Mouse (Mus musculus) E14TG2a.4 (cell line): ENCODE results near the gene Lrtm2.

Experiments
- H3K27me3 ChIP-seq: 2 replicates; pipeline ENCODE4 v1.6.1; 2014; ENCODE audit warnings: low read length, control low read depth; ENCODE audit not compliant: insufficient read depth
- H3K36me3 ChIP-seq: 2 replicates; pipeline ENCODE4 v1.6.1; 2014; ENCODE audit warnings: low read length, control low read depth; ENCODE audit not compliant: insufficient read depth
- H3K4me1 ChIP-seq: replicated peaks from 2 replicates; pipeline ENCODE4 v1.6.1; 2014; ENCODE audit warnings: low read depth, low read length, control low read depth
- H3K4me3 ChIP-seq: replicated peaks from 2 replicates; pipeline ENCODE4 v1.5.1; 2014; ENCODE audit warnings: mild to moderate bottlenecking, low read length
- H3K9me3 ChIP-seq: 2 replicates; pipeline ENCODE4 v1.6.1; 2014; ENCODE audit warnings: low read length, control low read depth
- CTCF ChIP-seq: conservative IDR thresholded peaks from 2 replicates; pipeline ENCODE4 v1.5.1; 2014; ENCODE audit warnings: low read length
- NANOG ChIP-seq: IDR thresholded peaks from 2 replicates; pipeline ENCODE4 v1.6.1; 2014; ENCODE audit warnings: borderline replicate concordance, low read length, mixed read lengths
- POU5F1 ChIP-seq: IDR thresholded peaks from 2 replicates; pipeline ENCODE4 v1.6.1; 2014; ENCODE audit warnings: low read length, borderline replicate concordance

Lrtm2 gene

DNA sequence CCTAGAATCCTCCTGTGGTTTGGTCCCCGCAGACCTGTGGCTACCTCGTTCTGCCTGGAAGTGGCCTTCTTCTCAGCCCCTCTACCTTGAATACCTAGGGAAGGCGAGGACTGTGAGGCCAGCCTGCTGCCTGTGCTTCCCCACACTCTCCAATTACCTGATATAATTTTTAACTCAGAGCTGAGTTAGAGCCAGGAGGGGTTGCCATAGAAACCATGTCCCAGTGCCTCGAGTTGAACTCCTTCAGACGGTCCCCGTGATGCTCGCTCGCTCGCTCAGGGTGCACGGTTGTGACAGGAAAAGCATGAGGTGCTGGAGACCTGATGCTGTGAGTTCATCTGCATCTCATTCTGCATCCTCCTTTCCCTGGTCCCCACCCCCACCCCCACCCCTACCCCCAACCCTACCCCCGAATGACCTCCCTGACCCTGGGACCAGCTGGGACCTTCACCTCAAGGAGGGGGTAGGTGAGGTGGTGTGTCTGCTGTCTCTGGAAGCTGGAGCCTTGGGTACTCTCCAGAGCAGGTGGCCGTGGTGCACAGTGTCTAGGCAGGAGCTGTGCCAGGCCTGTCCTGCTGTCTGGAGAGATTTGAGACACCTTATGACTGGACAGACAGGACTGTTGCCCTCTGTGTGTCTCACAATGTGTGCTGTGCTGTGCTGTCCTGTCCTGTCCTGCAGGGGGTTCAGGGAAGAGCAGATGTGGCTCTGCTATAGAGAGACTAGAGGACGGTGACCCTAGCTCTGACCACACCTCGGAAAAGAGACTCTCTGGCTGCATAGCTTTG, 16.8 kb downstream of the Lrtm2 start:
- Histone ChIP-seq H3K9me3 (no peaks in the 10 kb centered on the region), H3K4me1 (peaks cover 40% of the 10 kb centered on the region), H3K4me3 (no peak overlapping the region), H3K27me3 (peaks cover 49% of the 10 kb centered on the region), H3K36me3 (no peaks in the 10 kb centered on the region)
- TF ChIP-seq POU5F1 = no peak
- no peak for TF ChIP-seq NANOG
- TF ChIP-seq CTCF = no peak

DNA sequence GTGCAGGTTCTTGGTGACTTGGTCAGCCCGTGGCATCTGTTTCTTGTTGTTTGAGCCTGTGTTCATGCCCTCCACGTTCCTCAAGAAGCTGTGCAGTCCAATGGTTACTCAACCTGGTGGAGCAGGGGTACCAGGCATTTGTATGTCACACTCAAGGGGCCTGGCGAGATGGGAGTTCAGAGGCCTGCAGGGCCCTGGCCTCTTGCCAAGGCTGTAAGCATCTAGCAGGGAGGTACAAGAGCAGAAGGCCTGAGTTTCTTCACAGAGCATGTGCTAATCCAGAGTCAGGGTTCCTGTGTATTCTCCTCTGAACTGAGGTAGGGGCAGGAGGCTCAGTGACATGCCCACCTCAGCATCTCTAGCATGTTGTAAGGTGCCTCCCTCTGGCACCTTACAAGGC, 17.5 kb downstream of the Lrtm2 start:
- TF ChIP-seq POU5F1 = no peak
- TF ChIP-seq NANOG = no peak
- no peak for TF ChIP-seq CTCF
- no peak overlapping the region for H3K4me3 ChIP-seq
- peaks cover 54% of the 10 kb centered on the region for H3K27me3 ChIP-seq
- peaks cover 46% of the 10 kb centered on the region for H3K4me1 ChIP-seq
- no peaks in the 10 kb centered on the region for H3K9me3 ChIP-seq
- no peaks in the 10 kb centered on the region for H3K36me3 ChIP-seq

DNA sequence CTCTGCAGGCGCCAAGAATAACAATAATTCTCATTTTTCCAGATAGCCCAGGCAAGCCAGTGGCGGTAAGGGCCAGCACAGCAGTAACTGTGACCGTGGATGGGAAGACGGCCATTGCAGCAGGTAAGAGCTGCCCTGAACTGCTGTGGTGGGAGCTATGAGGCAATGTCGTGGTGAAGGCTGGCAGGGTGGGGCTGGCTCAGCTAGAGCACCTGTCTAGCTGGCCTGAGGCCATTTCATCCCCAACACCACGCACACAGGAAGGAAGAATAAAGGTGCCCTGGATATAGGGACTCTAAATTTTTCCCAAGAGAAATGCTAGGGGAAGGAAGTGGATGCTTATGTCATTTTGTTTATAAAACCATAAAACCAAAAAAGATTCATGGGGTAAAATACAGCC, 18.2 kb downstream of the Lrtm2 start:
- peaks cover 51% of the 10 kb centered on the region for H3K4me1 ChIP-seq
- TF ChIP-seq NANOG (no peak), CTCF (no peak), POU5F1 (no peak)
- H3K27me3 ChIP-seq = peaks cover 58% of the 10 kb centered on the region
- H3K36me3 ChIP-seq = no peaks in the 10 kb centered on the region
- H3K9me3 ChIP-seq = no peaks in the 10 kb centered on the region
- no peak overlapping the region for H3K4me3 ChIP-seq

DNA sequence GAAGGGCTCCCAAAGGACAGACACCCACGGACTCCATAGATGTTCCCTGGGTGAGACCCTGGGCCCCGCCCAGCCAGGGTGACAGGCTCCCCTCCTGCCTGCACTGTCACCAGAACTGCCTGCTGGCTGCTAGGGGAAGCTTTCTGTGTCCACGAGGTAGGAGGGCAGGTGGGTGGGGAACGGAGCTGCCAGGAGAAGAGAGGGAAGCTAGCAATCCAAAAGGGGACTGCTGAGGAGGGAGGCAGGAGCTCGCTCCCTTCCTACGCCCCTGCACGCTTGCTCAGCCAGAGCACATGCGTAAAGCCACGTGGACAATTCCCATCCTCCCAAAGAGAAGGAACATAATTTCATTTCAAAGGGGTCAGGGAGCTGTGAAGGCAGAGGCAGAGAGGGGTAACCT, 20.4 kb downstream of the Lrtm2 start:
- Histone ChIP-seq H3K4me3 (no peak overlapping the region), H3K27me3 (peaks cover 56% of the 10 kb centered on the region), H3K4me1 (peaks cover 45% of the 10 kb centered on the region), H3K36me3 (no peaks in the 10 kb centered on the region), H3K9me3 (no peaks in the 10 kb centered on the region)
- no peak for TF ChIP-seq NANOG
- TF ChIP-seq CTCF = no peak
- TF ChIP-seq POU5F1 = no peak

DNA sequence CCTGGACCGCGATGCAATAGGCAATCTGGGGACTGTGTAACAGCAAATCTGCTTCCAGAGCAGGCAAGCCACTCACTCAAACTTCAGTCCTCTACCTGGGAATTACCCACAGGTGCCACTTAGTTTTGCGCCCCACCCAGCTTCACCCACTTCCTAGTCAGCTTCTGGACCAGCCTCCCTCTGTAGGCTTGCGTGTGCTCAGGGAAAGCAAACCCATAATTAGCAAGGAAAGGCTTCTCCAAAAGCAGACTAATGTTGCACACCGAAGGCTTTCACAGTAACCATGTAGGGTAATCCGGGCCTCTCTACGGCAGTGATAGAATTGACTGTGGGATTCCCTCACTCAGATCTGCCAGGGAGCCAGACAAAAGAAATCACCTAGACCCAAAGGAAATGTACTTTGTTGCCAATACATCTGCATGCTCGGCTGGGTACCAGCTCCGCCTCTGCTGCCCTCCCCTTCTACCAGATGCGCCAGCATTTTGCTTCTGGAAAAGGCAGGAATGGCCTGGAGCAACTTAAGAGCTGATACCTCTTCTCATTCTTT, 22.6 kb downstream of the Lrtm2 start:
- H3K9me3 ChIP-seq = no peaks in the 10 kb centered on the region
- no peak overlapping the region for H3K4me3 ChIP-seq
- H3K36me3 ChIP-seq = no peaks in the 10 kb centered on the region
- no peak for TF ChIP-seq CTCF
- no peak for TF ChIP-seq NANOG
- TF ChIP-seq POU5F1 = no peak
- H3K27me3 ChIP-seq = peaks cover 51% of the 10 kb centered on the region
- peaks cover 26% of the 10 kb centered on the region for H3K4me1 ChIP-seq

DNA sequence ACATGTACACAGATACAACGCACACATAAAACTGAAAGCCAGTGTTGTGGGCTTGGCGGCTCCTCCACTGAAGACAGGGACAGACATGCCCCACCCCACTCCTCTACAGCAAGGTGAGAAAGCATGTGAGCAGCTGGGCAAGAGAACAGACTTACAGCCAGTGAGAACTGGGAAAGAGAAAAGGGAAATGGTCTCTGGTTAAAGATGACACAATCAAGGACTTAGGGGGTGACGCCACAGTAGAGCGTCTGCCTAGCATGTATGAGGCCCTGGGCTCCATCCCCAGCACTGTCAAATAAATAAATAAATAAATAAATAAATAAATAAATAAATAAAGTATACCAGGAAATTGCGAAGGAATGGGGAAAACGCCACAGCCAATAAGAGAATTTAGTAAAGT, 27.2 kb downstream of the Lrtm2 start:
- TF ChIP-seq NANOG (no peak), CTCF (no peak), POU5F1 (no peak)
- H3K9me3 ChIP-seq = no peaks in the 10 kb centered on the region
- no peak overlapping the region for H3K4me3 ChIP-seq
- H3K27me3 ChIP-seq = peaks cover 17% of the 10 kb centered on the region; the same call in 1 of the 2 replicates
- peaks cover 8% of the 10 kb centered on the region; the same call in 1 of the 2 replicates for H3K4me1 ChIP-seq
- no peaks in the 10 kb centered on the region for H3K36me3 ChIP-seq

DNA sequence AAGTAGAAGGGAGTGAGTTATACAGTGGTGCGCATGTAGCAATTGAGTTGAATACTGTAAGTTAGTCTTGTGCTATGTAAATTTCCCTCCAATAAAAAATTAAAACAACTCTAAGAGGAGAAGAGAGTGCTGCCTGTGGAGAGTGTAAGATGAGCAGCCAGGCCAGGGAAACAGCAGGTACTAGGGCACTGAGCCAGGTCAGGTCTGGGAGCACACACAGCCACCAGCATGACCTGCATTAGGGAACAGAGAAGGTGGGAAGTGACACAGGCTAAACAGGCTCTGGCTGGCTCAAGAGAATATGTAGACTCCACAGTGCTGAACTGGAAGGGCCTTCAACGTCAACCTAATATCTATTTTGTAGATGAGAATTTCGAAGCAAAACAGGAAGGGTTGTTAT, 29.3 kb downstream of the Lrtm2 start:
- Histone ChIP-seq H3K4me1 (no peaks in the 10 kb centered on the region), H3K9me3 (no peaks in the 10 kb centered on the region), H3K4me3 (no peak overlapping the region), H3K36me3 (no peaks in the 10 kb centered on the region), H3K27me3 (peaks cover 2% of the 10 kb centered on the region; the same call in 1 of the 2 replicates)
- TF ChIP-seq CTCF (no peak), POU5F1 (no peak), NANOG (no peak)

DNA sequence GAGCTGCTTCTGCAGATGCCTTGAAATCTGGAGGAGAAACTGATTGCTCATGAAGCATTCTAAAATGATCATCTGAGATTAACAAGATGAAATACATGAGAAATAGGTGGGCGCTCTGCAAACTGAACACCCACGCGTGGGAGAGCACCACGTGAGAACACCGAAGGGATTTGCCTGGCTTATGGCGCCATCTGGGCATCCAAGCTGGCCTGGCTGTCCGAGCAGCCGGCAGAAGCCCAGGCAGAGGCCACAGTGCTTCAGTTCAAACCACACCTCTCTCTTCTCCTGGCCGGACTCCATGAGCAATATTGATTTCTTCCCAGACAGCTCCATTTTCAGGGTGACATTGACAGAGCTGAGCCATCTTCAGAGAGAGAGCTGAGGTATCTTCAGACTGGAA, 49.8 kb downstream of the Lrtm2 start:
- Histone ChIP-seq H3K9me3 (no peaks in the 10 kb centered on the region), H3K36me3 (no peaks in the 10 kb centered on the region), H3K4me1 (no peaks in the 10 kb centered on the region), H3K4me3 (no peak overlapping the region), H3K27me3 (0 out of 2 replicates have a peak, but pooled peaks cover 3% of the 10 kb centered on the region)
- no peak for TF ChIP-seq CTCF
- no peak for TF ChIP-seq POU5F1
- no peak for TF ChIP-seq NANOG

DNA sequence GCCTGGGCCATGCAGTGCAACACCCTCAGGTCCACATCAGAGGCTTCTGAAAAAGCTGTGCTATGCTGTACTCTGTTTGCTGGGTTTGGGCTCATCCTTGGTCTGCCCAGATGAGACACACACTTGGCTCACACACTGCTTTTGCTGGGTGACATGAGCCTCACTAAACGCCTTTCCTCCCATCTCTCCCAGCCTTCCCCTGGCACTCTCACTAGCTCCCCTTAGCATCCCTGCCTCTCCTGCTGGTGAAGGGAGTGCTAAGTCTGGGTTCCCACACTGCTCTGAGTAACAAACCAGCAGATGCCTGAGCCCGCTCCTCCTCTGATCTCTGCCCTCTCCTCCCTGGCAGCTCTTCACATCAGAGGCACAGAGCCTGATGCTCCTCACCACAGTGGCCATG, 53.9 kb downstream of the Lrtm2 start:
- Histone ChIP-seq H3K9me3 (no peaks in the 10 kb centered on the region), H3K4me1 (no peaks in the 10 kb centered on the region), H3K4me3 (no peak overlapping the region), H3K27me3 (peaks cover 8% of the 10 kb centered on the region), H3K36me3 (no peaks in the 10 kb centered on the region)
- no peak for TF ChIP-seq POU5F1
- TF ChIP-seq NANOG = no peak
- TF ChIP-seq CTCF = no peak
